Mouse (Mus musculus): Measurements from ENCODE around the gene Akap13. TPM values are rescaled to one million over a fixed set of nuclear protein-coding genes. Genes with fewer than 3 reads are reported as not detected.

Gene Akap13
- polyA plus RNA-seq, 1 experiment from 2014 or later, result 24.9 TPM

GRCm38 (mm10) chr7:75694777-75695176 lies 239.4 kb downstream of the Akap13 start:
- Histone ChIP-seq H3K27ac (no peak overlapping the region), H3K4me1 (no peaks in the 10 kb centered on the region), H3K36me3 (replicated peaks) (peaks cover 15% of the 10 kb centered on the region), H3K9me3 (no peaks in the 10 kb centered on the region), H3K4me3 (no peak overlapping the region), H3K27me3 (ENCODE audit: poor library complexity, severe bottlenecking) (no peaks in the 10 kb centered on the region)
- WGBS, result 89% methylated on average over 5 of the region's 5 CpGs
- no peak for DNase-seq (ENCODE audit: extremely low spot score, low spot score)

GRCm38 (mm10) chr7:75699836-75700235 lies 244.5 kb downstream of the Akap13 start:
- no peak for DNase-seq (ENCODE audit: extremely low spot score, low spot score)
- WGBS, result 94% methylated on average over 5 of the region's 5 CpGs
- no peak overlapping the region for H3K4me3 ChIP-seq
- peaks cover 41% of the 10 kb centered on the region for H3K36me3 ChIP-seq (replicated peaks)
- H3K27me3 ChIP-seq (ENCODE audit: poor library complexity, severe bottlenecking), result no peaks in the 10 kb centered on the region
- no peaks in the 10 kb centered on the region for H3K9me3 ChIP-seq
- H3K27ac ChIP-seq, result no peak overlapping the region
- H3K4me1 ChIP-seq, result no peaks in the 10 kb centered on the region

GRCm38 (mm10) chr7:75700771-75701345 lies 245.5 kb downstream of the Akap13 start:
- peaks cover 45% of the 10 kb centered on the region for H3K36me3 ChIP-seq (replicated peaks)
- H3K9me3 ChIP-seq, result no peaks in the 10 kb centered on the region
- 92% methylated on average over 10 of the region's 10 CpGs for WGBS
- no peak for DNase-seq (ENCODE audit: extremely low spot score, low spot score)
- H3K4me1 ChIP-seq, result no peaks in the 10 kb centered on the region
- no peak overlapping the region for H3K4me3 ChIP-seq
- H3K27me3 ChIP-seq (ENCODE audit: poor library complexity, severe bottlenecking), result no peaks in the 10 kb centered on the region
- no peak overlapping the region for H3K27ac ChIP-seq

GRCm38 (mm10) chr7:75701761-75702160 lies 246.4 kb downstream of the Akap13 start:
- Histone ChIP-seq H3K9me3 (no peaks in the 10 kb centered on the region), H3K27ac (no peak overlapping the region), H3K4me3 (no peak overlapping the region), H3K27me3 (ENCODE audit: poor library complexity, severe bottlenecking) (no peaks in the 10 kb centered on the region), H3K36me3 (replicated peaks) (peaks cover 52% of the 10 kb centered on the region), H3K4me1 (no peaks in the 10 kb centered on the region)
- WGBS, result 88% methylated on average over 7 of the region's 7 CpGs
- DNase-seq (ENCODE audit: extremely low spot score, low spot score), result no peak

- Histone ChIP-seq H3K9me3 (no peaks in the 10 kb centered on the region), H3K27ac (no peak overlapping the region), H3K36me3 (replicated peaks) (peaks cover 49% of the 10 kb centered on the region), H3K4me1 (no peaks in the 10 kb centered on the region), H3K4me3 (no peak overlapping the region), H3K27me3 (ENCODE audit: poor library complexity, severe bottlenecking) (no peaks in the 10 kb centered on the region)
- no peak for DNase-seq (ENCODE audit: extremely low spot score, low spot score)
- WGBS, result 88% methylated on average over 3 of the region's 3 CpGs
Measured at GRCm38 (mm10) chr7:75702368-75702767, 247.0 kb downstream of the Akap13 start.

GRCm38 (mm10) chr7:75702966-75703645 lies 247.8 kb downstream of the Akap13 start:
- H3K27ac ChIP-seq, result no peak overlapping the region
- H3K4me1 ChIP-seq, result no peaks in the 10 kb centered on the region
- no peak overlapping the region for H3K4me3 ChIP-seq
- WGBS, result 98% methylated on average over 3 of the region's 3 CpGs
- peaks cover 44% of the 10 kb centered on the region for H3K36me3 ChIP-seq (replicated peaks)
- H3K9me3 ChIP-seq, result no peaks in the 10 kb centered on the region
- DNase-seq (ENCODE audit: extremely low spot score, low spot score), result no peak
- no peaks in the 10 kb centered on the region for H3K27me3 ChIP-seq (ENCODE audit: poor library complexity, severe bottlenecking)

- H3K4me1 ChIP-seq, result no peaks in the 10 kb centered on the region
- H3K36me3 ChIP-seq (replicated peaks), result peaks cover 43% of the 10 kb centered on the region
- H3K27me3 ChIP-seq (ENCODE audit: poor library complexity, severe bottlenecking), result no peaks in the 10 kb centered on the region
- H3K4me3 ChIP-seq, result no peak overlapping the region
- H3K27ac ChIP-seq, result no peak overlapping the region
- 95% methylated on average over 6 of the region's 6 CpGs for WGBS
- H3K9me3 ChIP-seq, result no peaks in the 10 kb centered on the region
- DNase-seq (ENCODE audit: extremely low spot score, low spot score), result no peak
Measured at GRCm38 (mm10) chr7:75704862-75705261, 249.5 kb downstream of the Akap13 start.

GRCm38 (mm10) chr7:75709936-75710335 lies 254.6 kb downstream of the Akap13 start:
- H3K4me3 ChIP-seq, result no peak overlapping the region
- DNase-seq (ENCODE audit: extremely low spot score, low spot score), result no peak
- H3K9me3 ChIP-seq, result no peaks in the 10 kb centered on the region
- H3K27ac ChIP-seq, result no peak overlapping the region
- no peaks in the 10 kb centered on the region for H3K27me3 ChIP-seq (ENCODE audit: poor library complexity, severe bottlenecking)
- H3K36me3 ChIP-seq (replicated peaks), result peaks cover 18% of the 10 kb centered on the region
- WGBS, result 93% methylated on average over 4 of the region's 4 CpGs
- no peaks in the 10 kb centered on the region for H3K4me1 ChIP-seq

- no peaks in the 10 kb centered on the region for H3K9me3 ChIP-seq
- no peak overlapping the region for H3K27ac ChIP-seq
- no peaks in the 10 kb centered on the region for H3K4me1 ChIP-seq
- no peak overlapping the region for H3K4me3 ChIP-seq
- 96% methylated on average over 6 of the region's 6 CpGs for WGBS
- peaks cover 12% of the 10 kb centered on the region; the same call in 1 of the 2 replicates for H3K36me3 ChIP-seq (replicated peaks)
- H3K27me3 ChIP-seq (ENCODE audit: poor library complexity, severe bottlenecking), result no peaks in the 10 kb centered on the region
- no peak for DNase-seq (ENCODE audit: extremely low spot score, low spot score)
Measured at GRCm38 (mm10) chr7:75710920-75711319, 255.6 kb downstream of the Akap13 start.

- no peak for DNase-seq (ENCODE audit: extremely low spot score, low spot score)
- H3K36me3 ChIP-seq (replicated peaks), result peaks cover 6% of the 10 kb centered on the region; the same call in 1 of the 2 replicates
- no peak overlapping the region for H3K4me3 ChIP-seq
- H3K27ac ChIP-seq, result no peak overlapping the region
- 91% methylated on average over 2 of the region's 2 CpGs for WGBS
- no peaks in the 10 kb centered on the region for H3K27me3 ChIP-seq (ENCODE audit: poor library complexity, severe bottlenecking)
- no peaks in the 10 kb centered on the region for H3K9me3 ChIP-seq
- no peaks in the 10 kb centered on the region for H3K4me1 ChIP-seq
Measured at GRCm38 (mm10) chr7:75711436-75711835, 256.1 kb downstream of the Akap13 start.

- H3K9me3 ChIP-seq, result no peaks in the 10 kb centered on the region
- no peaks in the 10 kb centered on the region for H3K4me1 ChIP-seq
- no peak overlapping the region for H3K4me3 ChIP-seq
- H3K27me3 ChIP-seq (ENCODE audit: poor library complexity, severe bottlenecking), result no peaks in the 10 kb centered on the region
- H3K27ac ChIP-seq, result no peak overlapping the region
- WGBS, result 78% methylated on average over 2 of the region's 2 CpGs
- peaks cover 6% of the 10 kb centered on the region; the same call in 1 of the 2 replicates for H3K36me3 ChIP-seq (replicated peaks)
- DNase-seq (ENCODE audit: extremely low spot score, low spot score), result no peak
Measured at GRCm38 (mm10) chr7:75712808-75713207, 257.5 kb downstream of the Akap13 start.

GRCm38 (mm10) chr7:75713959-75714358 lies 258.6 kb downstream of the Akap13 start:
- Histone ChIP-seq H3K4me3 (no peak overlapping the region), H3K27ac (no peak overlapping the region), H3K27me3 (ENCODE audit: poor library complexity, severe bottlenecking) (no peaks in the 10 kb centered on the region), H3K4me1 (no peaks in the 10 kb centered on the region), H3K36me3 (replicated peaks) (no peaks in the 10 kb centered on the region), H3K9me3 (no peaks in the 10 kb centered on the region)
- no peak for DNase-seq (ENCODE audit: extremely low spot score, low spot score)
- WGBS, result 95% methylated on average over 5 of the region's 5 CpGs

- WGBS, result 96% methylated on average over 4 of the region's 4 CpGs
- no peaks in the 10 kb centered on the region for H3K9me3 ChIP-seq
- no peak for DNase-seq (ENCODE audit: extremely low spot score, low spot score)
- no peak overlapping the region for H3K4me3 ChIP-seq
- H3K4me1 ChIP-seq, result no peaks in the 10 kb centered on the region
- no peaks in the 10 kb centered on the region for H3K27me3 ChIP-seq (ENCODE audit: poor library complexity, severe bottlenecking)
- peaks cover 4% of the 10 kb centered on the region for H3K36me3 ChIP-seq (replicated peaks)
- no peak overlapping the region for H3K27ac ChIP-seq
Measured at GRCm38 (mm10) chr7:75715026-75715425, 259.7 kb downstream of the Akap13 start.
